Mouse (Mus musculus): ENCODE measurements at regions not wholly inside any gene's neighbourhood (a gene's known extent, or its start where the extent isn't known, plus 50 kb on each side); places are given as distances from the start of the nearest gene placed in this dataset.

- Histone ChIP-seq H3K4me3 (ENCODE audit: low read depth, low read length) (no peak overlapping the region), H3K36me3 (ENCODE audit: insufficient read depth, low read length) (no peaks in the 10 kb centered on the region), H3K4me1 (ENCODE audit: insufficient read depth, low read depth, low read length) (no peaks in the 10 kb centered on the region), H3K27ac (ENCODE audit: low read length) (no peak overlapping the region), H3K27me3 (replicated peaks; ENCODE audit: insufficient read depth, low read length) (no peaks in the 10 kb centered on the region), H3K9ac (replicated peaks; ENCODE audit: low read depth) (no peak overlapping the region), H3K9me3 (ENCODE audit: low read length) (no peaks in the 10 kb centered on the region), H3K4me2 (replicated peaks; ENCODE audit: low read depth, low read length) (no peak overlapping the region)
- ATAC-seq, result no peak
- TF ChIP-seq EP300 (IDR thresholded peaks at IDR 0.05) (no peak), CTCF (IDR thresholded peaks at IDR 0.05) (no peak)
- no peak for DNase-seq (ENCODE audit: low spot score)
- 69% methylated on average over 7 of the region's 7 CpGs for WGBS
Observed at GRCm38 (mm10) chr2:179371553-179371952, 70.7 kb upstream of the Cdh4 start.

- Histone ChIP-seq H3K9ac (replicated peaks; ENCODE audit: low read depth) (no peak overlapping the region), H3K27me3 (replicated peaks; ENCODE audit: insufficient read depth, low read length) (no peaks in the 10 kb centered on the region), H3K4me1 (ENCODE audit: insufficient read depth, low read depth, low read length) (no peaks in the 10 kb centered on the region), H3K27ac (ENCODE audit: low read length) (no peak overlapping the region), H3K36me3 (ENCODE audit: insufficient read depth, low read length) (no peaks in the 10 kb centered on the region), H3K4me2 (replicated peaks; ENCODE audit: low read depth, low read length) (no peak overlapping the region), H3K4me3 (ENCODE audit: low read depth, low read length) (no peak overlapping the region), H3K9me3 (ENCODE audit: low read length) (no peaks in the 10 kb centered on the region)
- ATAC-seq (no peak), DNase-seq (ENCODE audit: low spot score) (no peak)
- WGBS, result 67% methylated on average over 11 of the region's 11 CpGs
- TF ChIP-seq EP300 (IDR thresholded peaks at IDR 0.05) (no peak), CTCF (IDR thresholded peaks at IDR 0.05) (no peak)
Observed at GRCm38 (mm10) chr2:179379691-179380443, 62.4 kb upstream of the Cdh4 start.

GRCm38 (mm10) chr2:179380444-179380705 lies 61.9 kb upstream of the Cdh4 start:
- no peak for ATAC-seq
- DNase-seq (ENCODE audit: low spot score), result peak; percentile 9
- WGBS, result 39% methylated on average over 4 of the region's 4 CpGs

GRCm38 (mm10) chr2:179381916-179382315 lies 60.3 kb upstream of the Cdh4 start:
- Histone ChIP-seq H3K27me3 (replicated peaks; ENCODE audit: insufficient read depth, low read length) (no peaks in the 10 kb centered on the region), H3K4me3 (ENCODE audit: low read depth, low read length) (no peak overlapping the region), H3K4me2 (replicated peaks; ENCODE audit: low read depth, low read length) (no peak overlapping the region), H3K9me3 (ENCODE audit: low read length) (no peaks in the 10 kb centered on the region), H3K27ac (ENCODE audit: low read length) (no peak overlapping the region), H3K36me3 (ENCODE audit: insufficient read depth, low read length) (no peaks in the 10 kb centered on the region), H3K9ac (replicated peaks; ENCODE audit: low read depth) (no peak overlapping the region), H3K4me1 (ENCODE audit: insufficient read depth, low read depth, low read length) (no peaks in the 10 kb centered on the region)
- WGBS, result 95% methylated on average over 3 of the region's 3 CpGs
- ATAC-seq (no peak), DNase-seq (ENCODE audit: low spot score) (no peak)
- TF ChIP-seq EP300 (IDR thresholded peaks at IDR 0.05) (no peak), CTCF (IDR thresholded peaks at IDR 0.05) (peak; percentile 8; the same call in 1 of the 2 replicates)

More at GRCm38 (mm10) chr2:179380444-179380705, 61.9 kb upstream of the Cdh4 start:
- Histone ChIP-seq H3K4me3 (ENCODE audit: low read depth, low read length) (no peak overlapping the region), H3K36me3 (ENCODE audit: insufficient read depth, low read length) (no peaks in the 10 kb centered on the region), H3K4me1 (ENCODE audit: insufficient read depth, low read depth, low read length) (no peaks in the 10 kb centered on the region), H3K9ac (replicated peaks; ENCODE audit: low read depth) (no peak overlapping the region), H3K9me3 (ENCODE audit: low read length) (no peaks in the 10 kb centered on the region), H3K27ac (ENCODE audit: low read length) (no peak overlapping the region), H3K27me3 (replicated peaks; ENCODE audit: insufficient read depth, low read length) (no peaks in the 10 kb centered on the region), H3K4me2 (replicated peaks; ENCODE audit: low read depth, low read length) (no peak overlapping the region)
- TF ChIP-seq CTCF (IDR thresholded peaks at IDR 0.05) (no peak), EP300 (IDR thresholded peaks at IDR 0.05) (no peak)

GRCm38 (mm10) chr2:179382594-179382993 lies 59.6 kb upstream of the Cdh4 start:
- ATAC-seq, result peak; percentile 76
- WGBS, result 58% methylated on average over 9 of the region's 9 CpGs

GRCm38 (mm10) chr2:179386871-179387270 lies 55.4 kb upstream of the Cdh4 start:
- no peaks in the 10 kb centered on the region for H3K36me3 ChIP-seq (ENCODE audit: insufficient read depth, low read length)
- WGBS, result 68% methylated on average over 5 of the region's 6 CpGs
- H3K4me1 ChIP-seq (ENCODE audit: insufficient read depth, low read depth, low read length), result no peaks in the 10 kb centered on the region
- no peaks in the 10 kb centered on the region for H3K27me3 ChIP-seq (replicated peaks; ENCODE audit: insufficient read depth, low read length)
- no peak for DNase-seq (ENCODE audit: low spot score)
- ATAC-seq, result no peak
- no peak overlapping the region for H3K4me3 ChIP-seq (ENCODE audit: low read depth, low read length)
- no peak overlapping the region for H3K27ac ChIP-seq (ENCODE audit: low read length)
- TF ChIP-seq EP300 (IDR thresholded peaks at IDR 0.05) (no peak), CTCF (IDR thresholded peaks at IDR 0.05) (no peak)
- H3K9me3 ChIP-seq (ENCODE audit: low read length), result no peaks in the 10 kb centered on the region
- no peak overlapping the region for H3K9ac ChIP-seq (replicated peaks; ENCODE audit: low read depth)
- no peak overlapping the region for H3K4me2 ChIP-seq (replicated peaks; ENCODE audit: low read depth, low read length)

More at GRCm38 (mm10) chr2:179382594-179382993, 59.6 kb upstream of the Cdh4 start:
- Histone ChIP-seq H3K9ac (replicated peaks; ENCODE audit: low read depth) (no peak overlapping the region), H3K4me3 (ENCODE audit: low read depth, low read length) (no peak overlapping the region), H3K4me1 (ENCODE audit: insufficient read depth, low read depth, low read length) (no peaks in the 10 kb centered on the region), H3K9me3 (ENCODE audit: low read length) (no peaks in the 10 kb centered on the region), H3K4me2 (replicated peaks; ENCODE audit: low read depth, low read length) (no peak overlapping the region), H3K27ac (ENCODE audit: low read length) (no peak overlapping the region), H3K27me3 (replicated peaks; ENCODE audit: insufficient read depth, low read length) (no peaks in the 10 kb centered on the region), H3K36me3 (ENCODE audit: insufficient read depth, low read length) (no peaks in the 10 kb centered on the region)
- TF ChIP-seq EP300 (IDR thresholded peaks at IDR 0.05) (peak; percentile 51; the same call in 1 of the 2 replicates), CTCF (IDR thresholded peaks at IDR 0.05) (no peak)
- peak; percentile 12 for DNase-seq (ENCODE audit: low spot score)
